Mouse (Mus musculus) hindbrain, embryonic 14.5 days (tissue): ENCODE results near the gene Kif3b. TPM values are rescaled to one million over a fixed set of nuclear protein-coding genes. Genes with fewer than 3 reads are reported as not detected.

Experiments used
- ATAC-seq: fragments of 200-750 bp; cut with Nextera tagmentation; 2 replicates; pipeline ENCODE4 v1.8.0; 2017; ENCODE audit warnings: moderate number of reproducible peaks, mild to moderate bottlenecking, moderate TSS enrichment, moderate library complexity; ENCODE audit not compliant: low FRiP score
- DNase-seq: peaks from one replicate; pipeline ENCODE4 v3.0.0-alpha.2; 2015; ENCODE audit warnings: low spot score
- H3K27ac ChIP-seq: fragments of 300-500 bp; sonication (generic); 2 replicates; pipeline ENCODE4 v1.5.1; 2014; ENCODE audit warnings: mild to moderate bottlenecking, moderate library complexity
- H3K27me3 ChIP-seq: fragments of 300-500 bp; sonication (generic); 2 replicates; pipeline ENCODE4 v1.6.1; 2014; ENCODE audit warnings: mild to moderate bottlenecking, low read length, mixed read lengths; ENCODE audit not compliant: control insufficient read depth, insufficient read depth
- H3K36me3 ChIP-seq: fragments of 300-500 bp; sonication (generic); replicated peaks from 2 replicates; pipeline ENCODE4 v1.6.1; 2014; ENCODE audit not compliant: control insufficient read depth, insufficient read depth
- H3K4me1 ChIP-seq: fragments of 300-500 bp; sonication (generic); replicated peaks from 2 replicates; pipeline ENCODE4 v1.6.1; 2014; ENCODE audit warnings: antibody characterized with exemption, low read length, mixed read lengths; ENCODE audit not compliant: control insufficient read depth, insufficient read depth
- H3K4me2 ChIP-seq: fragments of 300-500 bp; sonication (generic); replicated peaks from 2 replicates; pipeline ENCODE4 v1.6.1; 2014; ENCODE audit warnings: mild to moderate bottlenecking, moderate library complexity
- H3K4me3 ChIP-seq: fragments of 300-500 bp; sonication (generic); replicated peaks from 2 replicates; pipeline ENCODE4 v1.5.1; 2014; ENCODE audit warnings: mild to moderate bottlenecking, low read length
- H3K9ac ChIP-seq: fragments of 300-500 bp; sonication (generic); 2 replicates; pipeline ENCODE4 v1.6.1; 2014
- H3K9me3 ChIP-seq: fragments of 300-500 bp; sonication (generic); 2 replicates; pipeline ENCODE4 v1.6.1; 2016; ENCODE audit warnings: low read length; ENCODE audit not compliant: control insufficient read depth
- WGBS: fragments of 180-500 bp; shearing (Covaris S2); extraction: QIAGEN DNeasy Blood & Tissue Kit; methylation state at CpG from one replicate; pipeline ENCODE4 v1.1.7; 2014; 5-methylcytosine and 5-hydroxymethylcytosine counted together
- polyA plus RNA-seq: library from polyadenylated mRNA; unstranded; fragments of >200 nt; fragmentation: Nextera tagmentation; extraction: Ambion mirVana; gene quantifications from 2 replicates; pipeline ENCODE4 v1.2.1, GENCODE M21; 2014

The Kif3b gene
- polyA plus RNA-seq, 1 experiment from 2014 or later, result 17.3 TPM

DNA sequence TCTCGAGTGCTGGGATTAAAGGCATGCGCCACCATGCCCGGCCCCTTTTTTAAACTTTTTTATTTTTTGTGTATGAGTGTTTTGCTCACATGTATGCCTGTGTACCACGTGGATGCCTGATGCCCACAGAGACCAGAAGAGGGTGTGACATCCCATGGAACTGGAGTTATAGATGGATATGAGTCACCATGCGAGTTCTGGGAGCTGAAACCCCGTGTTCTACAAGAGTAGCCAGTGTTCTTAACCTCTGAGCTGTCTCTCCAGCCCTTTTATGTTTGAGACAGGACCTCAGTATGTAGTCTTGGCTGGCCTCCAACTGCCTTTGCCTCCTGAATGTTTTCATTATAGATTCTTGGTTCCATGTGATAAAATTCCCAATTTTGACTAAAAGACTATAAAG is 19.0 kb downstream of the Kif3b start:
- Histone ChIP-seq H3K9me3 (no peaks in the 10 kb centered on the region), H3K4me1 (no peaks in the 10 kb centered on the region), H3K4me3 (no peak overlapping the region), H3K27me3 (no peaks in the 10 kb centered on the region), H3K9ac (no peak overlapping the region), H3K4me2 (no peak overlapping the region), H3K27ac (no peak overlapping the region), H3K36me3 (no peaks in the 10 kb centered on the region)
- ATAC-seq (no peak), DNase-seq (no peak)
- WGBS, result 81% methylated on average over 6 of the region's 6 CpGs

DNA sequence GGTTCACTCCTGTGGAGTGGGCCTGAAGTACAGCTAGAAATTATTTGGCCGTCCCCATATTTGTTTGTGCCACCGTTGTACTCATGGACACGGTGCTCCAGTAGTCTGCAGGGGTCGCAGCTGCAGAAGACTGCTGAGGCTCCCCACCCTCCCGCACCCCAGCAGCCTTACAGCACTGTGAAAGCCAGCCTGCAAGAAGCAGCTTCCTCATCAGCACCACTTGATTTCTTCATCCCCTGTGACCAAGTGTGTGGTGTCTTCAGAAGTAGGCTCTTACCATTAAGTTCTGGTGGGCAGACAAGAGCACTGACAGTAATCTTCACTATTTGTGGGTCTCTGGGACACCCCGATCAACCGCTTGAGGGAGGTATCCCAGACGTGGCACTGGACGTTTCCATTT is 21.7 kb downstream of the Kif3b start:
- H3K4me2 ChIP-seq, result no peak overlapping the region
- H3K27me3 ChIP-seq, result no peaks in the 10 kb centered on the region
- 89% methylated on average over 9 of the region's 9 CpGs for WGBS
- no peak for DNase-seq
- H3K9ac ChIP-seq, result no peak overlapping the region
- H3K4me1 ChIP-seq, result no peaks in the 10 kb centered on the region
- H3K9me3 ChIP-seq, result no peaks in the 10 kb centered on the region
- no peak for ATAC-seq
- H3K36me3 ChIP-seq, result peaks cover 14% of the 10 kb centered on the region
- no peak overlapping the region for H3K27ac ChIP-seq
- no peak overlapping the region for H3K4me3 ChIP-seq

DNA sequence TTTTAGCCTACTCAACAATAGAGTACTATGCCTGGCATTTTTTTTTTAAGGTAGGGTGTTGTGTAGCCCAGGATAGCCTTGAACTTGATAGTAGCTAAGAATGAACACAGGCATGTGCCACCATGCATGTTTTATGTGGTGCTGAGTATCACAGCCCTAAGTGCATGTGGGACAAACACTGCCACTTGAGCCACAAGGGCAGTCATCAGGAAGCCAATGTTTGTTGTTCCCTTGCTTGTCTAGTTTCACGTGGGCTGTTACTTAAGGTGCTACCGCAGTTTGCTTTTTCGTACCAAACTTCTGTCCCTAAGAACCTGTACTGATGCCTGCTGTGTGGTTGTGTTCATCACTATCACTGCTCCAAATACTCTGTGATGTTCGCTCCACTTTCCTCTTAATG is 27.2 kb downstream of the Kif3b start:
- Histone ChIP-seq H3K4me2 (no peak overlapping the region), H3K4me3 (no peak overlapping the region), H3K9ac (no peak overlapping the region), H3K27ac (no peak overlapping the region), H3K4me1 (no peaks in the 10 kb centered on the region), H3K36me3 (peaks cover 61% of the 10 kb centered on the region), H3K27me3 (no peaks in the 10 kb centered on the region), H3K9me3 (no peaks in the 10 kb centered on the region)
- no peak for ATAC-seq
- no peak for DNase-seq
- WGBS, result 92% methylated on average over 4 of the region's 4 CpGs

DNA sequence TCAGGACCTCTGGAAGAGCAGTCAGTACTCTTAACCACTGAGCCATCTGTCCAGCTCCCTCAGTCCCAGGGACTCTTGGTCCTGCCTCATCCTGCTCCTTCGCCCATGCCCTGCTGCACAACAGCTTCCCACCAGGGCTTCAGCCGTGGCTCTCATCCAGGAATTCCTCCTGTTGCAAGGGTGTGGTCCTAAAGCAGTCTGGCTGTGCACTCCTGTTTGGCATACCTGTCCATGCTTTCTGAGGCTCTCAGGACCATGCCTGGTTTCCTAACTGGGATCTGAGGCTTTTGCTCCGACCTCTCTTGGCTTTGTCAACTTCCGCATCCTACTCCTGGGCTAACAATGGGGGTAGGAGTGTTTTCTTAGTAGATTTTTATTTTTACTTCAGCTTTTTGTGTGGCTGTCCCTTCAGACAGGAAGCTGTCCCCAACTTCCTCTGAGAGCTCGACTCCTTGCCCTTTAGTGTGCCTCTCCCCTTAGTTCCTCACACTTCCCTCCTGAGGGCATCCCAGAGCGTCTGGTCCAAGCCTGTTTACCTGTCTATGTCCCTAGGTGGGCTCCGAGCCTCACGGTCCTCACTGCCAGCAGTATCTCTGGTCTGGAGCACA is 27.9 kb downstream of the Kif3b start:
- no peaks in the 10 kb centered on the region for H3K4me1 ChIP-seq
- H3K9me3 ChIP-seq, result no peaks in the 10 kb centered on the region
- no peak overlapping the region for H3K9ac ChIP-seq
- peaks cover 69% of the 10 kb centered on the region for H3K36me3 ChIP-seq
- H3K4me2 ChIP-seq, result no peak overlapping the region
- no peaks in the 10 kb centered on the region for H3K27me3 ChIP-seq
- H3K27ac ChIP-seq, result no peak overlapping the region
- no peak overlapping the region for H3K4me3 ChIP-seq
- ATAC-seq (no peak), DNase-seq (no peak)
- 83% methylated on average over 8 of the region's 8 CpGs for WGBS

DNA sequence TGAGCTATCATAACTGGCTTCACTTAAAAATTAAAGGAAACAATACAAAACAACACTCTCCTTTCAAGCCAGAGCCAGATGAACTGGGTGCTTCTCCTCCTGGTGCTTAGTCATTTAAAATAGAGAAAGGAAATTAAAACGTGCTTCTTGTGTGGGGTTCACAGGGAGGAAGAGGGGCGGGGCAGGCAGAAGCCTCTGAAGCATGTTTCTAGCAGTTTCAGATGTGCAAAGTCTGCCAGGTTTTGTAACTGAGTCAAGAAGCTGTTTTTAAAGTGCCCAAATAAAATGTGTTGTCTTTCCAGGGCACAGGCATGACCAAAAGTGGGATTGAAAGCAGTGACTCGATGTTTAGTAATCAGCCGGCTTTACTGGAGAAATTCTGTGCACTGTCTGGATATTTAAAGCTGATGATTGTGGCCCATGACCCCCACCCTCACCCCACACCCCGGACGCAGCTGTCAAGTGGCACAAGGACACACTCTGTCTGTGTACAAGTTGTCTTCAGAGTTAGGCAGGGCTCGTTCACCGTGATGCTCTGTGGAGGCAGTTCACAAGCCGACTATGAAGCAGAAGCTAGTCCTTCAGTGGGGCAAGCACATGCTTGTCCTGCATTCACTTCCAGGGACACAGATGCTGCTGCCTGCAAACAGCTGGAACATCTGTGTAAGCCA is 34.6 kb downstream of the Kif3b start:
- no peak overlapping the region for H3K4me3 ChIP-seq
- DNase-seq (no peak), ATAC-seq (no peak)
- WGBS, result 88% methylated on average over 9 of the region's 9 CpGs
- no peak overlapping the region for H3K27ac ChIP-seq
- H3K9me3 ChIP-seq, result no peaks in the 10 kb centered on the region
- H3K27me3 ChIP-seq, result no peaks in the 10 kb centered on the region
- no peak overlapping the region for H3K9ac ChIP-seq
- peaks cover 89% of the 10 kb centered on the region for H3K36me3 ChIP-seq
- H3K4me1 ChIP-seq, result no peaks in the 10 kb centered on the region
- no peak overlapping the region for H3K4me2 ChIP-seq

DNA sequence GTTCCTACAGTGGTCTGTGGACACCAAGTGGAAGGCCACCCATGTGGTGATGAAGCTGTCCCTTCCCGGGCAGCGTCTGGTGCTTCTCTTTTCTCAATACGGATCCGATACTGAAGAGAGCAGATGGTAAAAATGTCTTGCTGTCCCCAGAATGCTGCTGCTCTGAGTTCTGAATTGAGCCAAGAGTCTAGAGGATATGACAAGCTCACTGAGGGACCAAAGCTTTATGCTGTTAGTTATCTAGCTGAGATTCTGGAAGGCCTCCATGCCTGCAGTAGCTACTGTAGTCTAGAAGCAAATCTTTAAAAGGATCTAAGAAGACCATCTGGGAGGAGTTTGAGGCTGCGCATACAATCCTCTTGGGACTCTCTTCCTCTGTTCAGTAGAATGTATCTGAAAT is 41.1 kb downstream of the Kif3b start:
- H3K4me2 ChIP-seq, result no peak overlapping the region
- WGBS, result 95% methylated on average over 5 of the region's 5 CpGs
- no peak overlapping the region for H3K27ac ChIP-seq
- DNase-seq, result no peak
- H3K27me3 ChIP-seq, result no peaks in the 10 kb centered on the region
- peaks cover 63% of the 10 kb centered on the region for H3K36me3 ChIP-seq
- H3K9ac ChIP-seq, result no peak overlapping the region
- no peak for ATAC-seq
- no peaks in the 10 kb centered on the region for H3K9me3 ChIP-seq
- no peaks in the 10 kb centered on the region for H3K4me1 ChIP-seq
- no peak overlapping the region for H3K4me3 ChIP-seq

DNA sequence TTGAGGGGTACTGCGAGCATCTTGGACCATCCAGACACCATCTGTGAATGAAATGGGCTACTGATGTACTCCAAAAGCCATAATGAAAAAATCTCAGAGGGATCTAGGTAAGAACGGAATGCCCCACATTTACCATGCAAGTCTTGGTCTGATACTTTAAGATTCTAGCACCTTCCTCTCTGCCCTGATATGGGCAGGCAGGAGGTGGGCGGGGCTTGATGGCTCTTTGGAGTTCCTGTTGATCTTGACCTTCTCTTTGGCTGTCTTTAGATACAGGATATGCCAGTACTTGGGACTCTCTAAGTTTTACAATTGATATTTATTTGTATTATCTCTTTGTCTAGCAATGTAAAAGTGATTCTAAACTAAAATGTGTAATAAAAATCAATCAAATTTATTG is 41.8 kb downstream of the Kif3b start:
- no peaks in the 10 kb centered on the region for H3K4me1 ChIP-seq
- H3K27me3 ChIP-seq, result no peaks in the 10 kb centered on the region
- no peak overlapping the region for H3K9ac ChIP-seq
- H3K9me3 ChIP-seq, result no peaks in the 10 kb centered on the region
- WGBS, result 98% methylated on average over 3 of the region's 3 CpGs
- ATAC-seq, result no peak
- H3K36me3 ChIP-seq, result peaks cover 57% of the 10 kb centered on the region
- no peak overlapping the region for H3K4me3 ChIP-seq
- no peak overlapping the region for H3K27ac ChIP-seq
- no peak overlapping the region for H3K4me2 ChIP-seq
- no peak for DNase-seq

DNA sequence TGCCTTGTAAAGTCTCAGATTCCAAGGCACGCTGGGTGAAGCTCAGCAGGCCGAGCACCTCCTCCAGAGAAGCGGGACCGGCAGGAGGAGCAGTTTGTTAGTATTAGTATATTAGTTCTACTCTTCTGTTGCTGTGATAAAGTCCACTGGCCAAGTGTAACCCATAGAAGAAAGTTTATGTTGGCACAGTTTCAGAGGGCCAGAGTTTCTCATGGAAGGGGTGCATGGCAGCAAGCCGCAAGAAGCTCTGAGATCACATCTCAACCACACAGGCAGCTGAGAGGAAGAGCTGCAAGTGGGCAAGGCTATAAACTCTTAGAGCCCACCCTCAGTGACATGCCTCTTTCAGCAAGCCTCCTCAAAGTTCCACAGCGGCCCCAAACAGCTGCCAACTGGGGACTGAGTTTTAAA is 42.6 kb downstream of the Kif3b start:
- no peak overlapping the region for H3K4me2 ChIP-seq
- ATAC-seq (no peak), DNase-seq (no peak)
- no peaks in the 10 kb centered on the region for H3K9me3 ChIP-seq
- no peak overlapping the region for H3K27ac ChIP-seq
- H3K27me3 ChIP-seq, result no peaks in the 10 kb centered on the region
- peaks cover 49% of the 10 kb centered on the region for H3K36me3 ChIP-seq
- 93% methylated on average over 6 of the region's 6 CpGs for WGBS
- no peak overlapping the region for H3K4me3 ChIP-seq
- no peaks in the 10 kb centered on the region for H3K4me1 ChIP-seq
- H3K9ac ChIP-seq, result no peak overlapping the region

DNA sequence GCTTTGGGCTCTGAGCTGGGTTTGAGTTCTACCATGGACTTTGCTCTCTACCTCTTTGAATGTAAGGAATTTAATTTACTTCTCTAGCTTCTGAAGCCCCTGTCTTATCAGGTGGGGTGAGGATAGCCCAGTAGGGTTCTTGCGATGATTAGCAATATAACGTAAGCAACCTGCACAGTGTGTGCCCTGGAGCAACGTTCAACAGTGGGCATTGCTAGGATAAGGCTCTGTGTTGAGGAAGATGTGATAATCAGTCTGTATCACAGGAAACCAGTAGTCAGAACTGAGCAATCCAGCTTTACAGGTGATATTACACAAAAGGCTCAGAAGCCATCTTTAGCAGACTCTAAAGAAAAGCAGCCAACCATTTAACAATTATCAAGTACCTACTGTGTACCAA is 43.1 kb downstream of the Kif3b start:
- WGBS, result 89% methylated on average over 3 of the region's 3 CpGs
- no peak overlapping the region for H3K27ac ChIP-seq
- H3K4me3 ChIP-seq, result no peak overlapping the region
- H3K36me3 ChIP-seq, result peaks cover 46% of the 10 kb centered on the region
- DNase-seq (no peak), ATAC-seq (no peak)
- no peaks in the 10 kb centered on the region for H3K9me3 ChIP-seq
- no peak overlapping the region for H3K9ac ChIP-seq
- no peaks in the 10 kb centered on the region for H3K27me3 ChIP-seq
- H3K4me1 ChIP-seq, result no peaks in the 10 kb centered on the region
- H3K4me2 ChIP-seq, result no peak overlapping the region

DNA sequence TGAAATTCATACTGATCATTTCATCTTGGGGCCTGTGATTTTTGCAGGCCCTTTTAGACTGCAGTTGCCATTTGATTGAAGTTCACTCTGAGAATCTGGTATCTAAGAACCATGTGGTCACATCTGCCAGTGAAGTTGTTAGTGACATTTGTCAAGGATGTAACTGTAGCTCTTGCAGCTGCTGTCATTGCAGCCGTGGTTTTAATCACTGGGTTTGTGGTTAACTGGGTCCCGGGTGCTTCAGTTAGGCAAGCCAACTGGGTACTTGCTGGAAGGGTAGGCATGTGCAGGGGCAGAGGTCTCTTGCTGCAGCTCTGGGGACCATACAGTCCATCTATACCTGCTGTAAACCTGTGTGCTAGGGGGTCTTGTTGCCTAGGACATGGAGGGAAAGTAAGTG is 44.9 kb downstream of the Kif3b start:
- Histone ChIP-seq H3K27me3 (no peaks in the 10 kb centered on the region), H3K36me3 (peaks cover 28% of the 10 kb centered on the region), H3K9ac (no peak overlapping the region), H3K4me2 (no peak overlapping the region), H3K27ac (no peak overlapping the region), H3K4me3 (no peak overlapping the region), H3K9me3 (no peaks in the 10 kb centered on the region), H3K4me1 (no peaks in the 10 kb centered on the region)
- ATAC-seq, result no peak
- WGBS, result 86% methylated on average over 2 of the region's 2 CpGs
- no peak for DNase-seq
